Mouse (Mus musculus) urinary bladder, adult 2 months (tissue): ENCODE data around the gene Lypd6. TPM values are rescaled to one million over a fixed set of nuclear protein-coding genes. Genes with fewer than 3 reads are reported as not detected.

Experiments
- DNase-seq: peaks from one replicate; pipeline ENCODE4 v3.0.0; 2022; ENCODE audit warnings: low spot score
- polyA plus RNA-seq: library from polyadenylated mRNA; depleted of rRNA; stranded (reverse); fragments of >200 nt; gene quantifications from 2 replicates; pipeline ENCODE4 v1.2.3, GENCODE M21; 2012; rRNA removed

The Lypd6 gene
- 4.1 and 4.5 TPM in 2 replicates for polyA plus RNA-seq

- DNase-seq = peak; percentile 64
Measured at GRCm38 (mm10) chr2:50066246-50066967, at the start of gene Lypd6. Gene Lypd6 (plus strand): TSS chr2:50066429.

GRCm38 (mm10) chr2:50019477-50019876 lies 46.8 kb upstream of the Lypd6 start:
- no peak for DNase-seq

- DNase-seq = no peak
Measured at GRCm38 (mm10) chr2:50025549-50025948, 40.7 kb upstream of the Lypd6 start.

- DNase-seq = no peak
Measured at GRCm38 (mm10) chr2:50028930-50029329, 37.3 kb upstream of the Lypd6 start.

GRCm38 (mm10) chr2:50044170-50044870 lies 21.9 kb upstream of the Lypd6 start:
- no peak for DNase-seq

- DNase-seq = no peak
Measured at GRCm38 (mm10) chr2:50044871-50045470, 21.3 kb upstream of the Lypd6 start.

- DNase-seq = no peak
Measured at GRCm38 (mm10) chr2:50045841-50046240, 20.4 kb upstream of the Lypd6 start.

GRCm38 (mm10) chr2:50048442-50048841 lies 17.8 kb upstream of the Lypd6 start:
- no peak for DNase-seq

GRCm38 (mm10) chr2:50053893-50054292 lies 12.3 kb upstream of the Lypd6 start:
- DNase-seq = no peak

GRCm38 (mm10) chr2:50065902-50066245 lies 355 bp upstream of the Lypd6 start:
- no peak for DNase-seq

GRCm38 (mm10) chr2:50066968-50067315 lies 713 bp downstream of the Lypd6 start:
- DNase-seq = no peak

- peak; percentile 23 for DNase-seq
Measured at GRCm38 (mm10) chr2:50069571-50070295, 3.5 kb downstream of the Lypd6 start.

- no peak for DNase-seq
Measured at GRCm38 (mm10) chr2:50072158-50072557, 5.9 kb downstream of the Lypd6 start.

GRCm38 (mm10) chr2:50084746-50085145 lies 18.5 kb downstream of the Lypd6 start:
- no peak for DNase-seq

GRCm38 (mm10) chr2:50087761-50088160 lies 21.5 kb downstream of the Lypd6 start:
- DNase-seq = no peak

GRCm38 (mm10) chr2:50096336-50096735 lies 30.1 kb downstream of the Lypd6 start:
- DNase-seq = no peak

GRCm38 (mm10) chr2:50100364-50101151 lies 34.3 kb downstream of the Lypd6 start:
- no peak for DNase-seq

- no peak for DNase-seq
Measured at GRCm38 (mm10) chr2:50101152-50101450, 34.9 kb downstream of the Lypd6 start.

GRCm38 (mm10) chr2:50103850-50104503 lies 37.7 kb downstream of the Lypd6 start:
- DNase-seq = no peak

GRCm38 (mm10) chr2:50105590-50105989 lies 39.4 kb downstream of the Lypd6 start:
- DNase-seq = no peak

- no peak for DNase-seq
Measured at GRCm38 (mm10) chr2:50105992-50106391, 39.8 kb downstream of the Lypd6 start.
